Mouse (Mus musculus) ES-Bruce4 (cell line): ENCODE measurements at regions not wholly inside any gene's neighbourhood (a gene's known extent, or its start where the extent isn't known, plus 50 kb on each side); places are given as distances from the start of the nearest gene placed in this dataset.

Experiments
- H3K27ac ChIP-seq: 2 replicates; pipeline ENCODE4 v1.5.1; 2012; ENCODE audit warnings: low read length, inconsistent platforms; ENCODE audit not compliant: insufficient read depth
- H3K27me3 ChIP-seq: 2 replicates; pipeline ENCODE4 v1.6.1; 2012; ENCODE audit warnings: mild to moderate bottlenecking, low read length, inconsistent platforms; ENCODE audit not compliant: control insufficient read depth, poor library complexity, insufficient read depth, severe bottlenecking
- H3K36me3 ChIP-seq: 2 replicates; pipeline ENCODE4 v1.6.1; 2012; ENCODE audit warnings: inconsistent platforms, mild to moderate bottlenecking, low read length, moderate library complexity; ENCODE audit not compliant: control insufficient read depth, poor library complexity, insufficient read depth, severe bottlenecking
- H3K4me1 ChIP-seq: one replicate; pipeline ENCODE4 v1.8.1; 2011; ENCODE audit warnings: low read length; ENCODE audit not compliant: control insufficient read depth, insufficient read depth
- H3K4me3 ChIP-seq: 2 replicates; pipeline ENCODE4 v1.5.1; 2011; ENCODE audit warnings: low read depth, mild to moderate bottlenecking, low read length
- H3K9ac ChIP-seq: 2 replicates; pipeline ENCODE4 v1.6.1; 2012; ENCODE audit warnings: low read depth, mild to moderate bottlenecking, inconsistent platforms; ENCODE audit not compliant: poor library complexity, severe bottlenecking
- H3K9me3 ChIP-seq: replicated peaks from 2 replicates; pipeline ENCODE4 v1.6.1; 2012; ENCODE audit warnings: mild to moderate bottlenecking, low read length, inconsistent platforms; ENCODE audit not compliant: control insufficient read depth, poor library complexity, insufficient read depth, severe bottlenecking
- CTCF ChIP-seq: IDR thresholded peaks from one replicate; pipeline ENCODE4 v1.8.1; 2011; ENCODE audit warnings: low read depth, low read length
- EP300 ChIP-seq: IDR thresholded peaks from 2 replicates; pipeline ENCODE4 v1.6.1; 2011; ENCODE audit warnings: low read depth, low read length; ENCODE audit not compliant: insufficient read depth
- POLR2A ChIP-seq: IDR thresholded peaks from one replicate; pipeline ENCODE4 v1.8.1; 2011; ENCODE audit warnings: low read length; ENCODE audit not compliant: insufficient read depth

DNA sequence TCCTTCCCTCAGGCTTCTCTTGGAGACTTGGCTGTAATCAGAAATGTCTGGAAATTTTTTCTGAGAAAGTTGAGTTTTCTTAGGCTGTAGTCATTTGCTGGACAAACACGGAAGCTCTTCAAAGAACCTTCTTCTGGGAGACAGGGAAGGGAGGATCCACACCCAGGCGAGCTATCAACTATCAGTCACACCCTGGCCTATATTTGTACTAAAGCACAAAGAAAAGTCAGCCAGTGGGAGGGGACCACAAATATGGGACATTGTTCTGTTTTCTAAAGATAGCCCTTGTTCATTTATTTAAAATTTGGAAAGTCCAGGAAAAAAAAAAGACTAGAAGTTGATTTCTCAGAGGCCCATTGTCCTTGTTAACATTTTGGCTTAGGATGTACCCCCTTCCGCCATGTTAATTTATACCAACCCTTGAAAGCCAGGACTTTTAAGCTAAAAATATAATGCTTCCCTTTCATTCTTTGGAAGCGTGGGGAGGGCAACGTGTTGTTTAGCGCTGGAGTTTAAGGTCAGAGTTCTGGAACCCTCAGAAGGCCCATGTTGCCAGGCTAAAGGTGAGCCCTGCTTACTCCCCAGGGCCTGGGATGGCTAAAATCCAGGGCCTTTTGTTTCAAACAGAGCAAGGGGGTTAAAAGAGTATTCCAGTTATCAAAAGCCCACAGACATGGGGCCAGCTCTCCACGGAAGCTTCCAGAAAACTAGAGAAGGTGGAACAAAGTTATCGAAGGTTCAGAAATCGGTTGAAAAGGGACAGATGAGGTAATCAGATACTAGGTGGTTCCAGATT lies 99.0 kb upstream of the Max start:
- Histone ChIP-seq H3K4me1 (peaks cover 2% of the 10 kb centered on the region), H3K4me3 (no peak overlapping the region), H3K9ac (0 out of 2 replicates have a peak overlapping the region, but pooled peaks have one; percentile 4), H3K9me3 (no peaks in the 10 kb centered on the region), H3K27ac (0 out of 2 replicates have a peak overlapping the region, but pooled peaks have one; percentile 15), H3K36me3 (no peaks in the 10 kb centered on the region), H3K27me3 (no peaks in the 10 kb centered on the region)
- no peak for TF ChIP-seq CTCF

GRCm38 (mm10) chr12:77060060-77060695 lies 98.2 kb upstream of the Max start:
- Histone ChIP-seq H3K9me3 (no peaks in the 10 kb centered on the region), H3K36me3 (no peaks in the 10 kb centered on the region), H3K27me3 (no peaks in the 10 kb centered on the region), H3K27ac (no peak overlapping the region), H3K4me3 (peak overlapping the region; percentile 35), H3K4me1 (peaks cover 2% of the 10 kb centered on the region), H3K9ac (peak overlapping the region; percentile 4; the same call in 1 of the 2 replicates)
- no peak for TF ChIP-seq CTCF
- no peak for TF ChIP-seq POLR2A
- no peak for TF ChIP-seq EP300

DNA sequence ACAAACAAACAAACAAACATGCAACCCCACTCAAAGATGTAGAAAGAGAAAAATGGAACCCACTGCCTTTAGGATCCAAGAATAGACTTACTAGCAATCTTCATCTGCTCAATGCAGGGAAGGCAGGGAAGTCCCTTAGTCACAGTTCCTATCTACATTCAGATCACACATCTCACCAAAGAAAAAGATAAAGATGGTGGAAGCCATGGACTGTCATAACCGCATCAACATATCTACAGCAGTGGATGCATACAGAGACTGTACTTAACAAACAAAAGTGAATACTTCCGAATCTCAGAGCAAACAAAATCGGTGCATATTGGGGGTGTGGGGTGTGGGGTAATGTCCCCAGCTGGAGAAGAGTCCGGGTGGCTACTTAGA lies 97.7 kb upstream of the Max start:
- H3K9me3 ChIP-seq: no peaks in the 10 kb centered on the region
- peaks cover 2% of the 10 kb centered on the region for H3K4me1 ChIP-seq
- H3K27me3 ChIP-seq: no peaks in the 10 kb centered on the region
- no peak overlapping the region for H3K27ac ChIP-seq
- H3K9ac ChIP-seq: no peak overlapping the region
- H3K4me3 ChIP-seq: no peak overlapping the region
- TF ChIP-seq CTCF: no peak
- no peak for TF ChIP-seq POLR2A
- no peak for TF ChIP-seq EP300
- no peaks in the 10 kb centered on the region for H3K36me3 ChIP-seq

- Histone ChIP-seq H3K9me3 (no peaks in the 10 kb centered on the region), H3K9ac (no peak overlapping the region), H3K27ac (no peak overlapping the region), H3K4me1 (peaks cover 2% of the 10 kb centered on the region), H3K4me3 (no peak overlapping the region), H3K36me3 (no peaks in the 10 kb centered on the region), H3K27me3 (no peaks in the 10 kb centered on the region)
- TF ChIP-seq CTCF: no peak
- TF ChIP-seq EP300: no peak
- no peak for TF ChIP-seq POLR2A
Observed at GRCm38 (mm10) chr12:77058596-77059190, 96.7 kb upstream of the Max start.

GRCm38 (mm10) chr12:77056748-77057370 lies 94.9 kb upstream of the Max start:
- TF ChIP-seq EP300: no peak
- TF ChIP-seq POLR2A: no peak
- TF ChIP-seq CTCF: no peak
- Histone ChIP-seq H3K27me3 (no peaks in the 10 kb centered on the region), H3K9ac (no peak overlapping the region), H3K9me3 (no peaks in the 10 kb centered on the region), H3K4me3 (no peak overlapping the region), H3K4me1 (peaks cover 2% of the 10 kb centered on the region), H3K27ac (no peak overlapping the region), H3K36me3 (no peaks in the 10 kb centered on the region)

GRCm38 (mm10) chr12:77054700-77055099 lies 92.7 kb upstream of the Max start:
- Histone ChIP-seq H3K4me3 (no peak overlapping the region), H3K36me3 (no peaks in the 10 kb centered on the region), H3K27ac (no peak overlapping the region), H3K9me3 (no peaks in the 10 kb centered on the region), H3K9ac (no peak overlapping the region), H3K4me1 (peaks cover 2% of the 10 kb centered on the region), H3K27me3 (no peaks in the 10 kb centered on the region)
- TF ChIP-seq EP300: no peak
- TF ChIP-seq POLR2A: no peak
- no peak for TF ChIP-seq CTCF
